Mouse (Mus musculus) WW6 (cell line): ENCODE results near the gene Mgarp.
"Not testable (repeated sequence)": the region's sequence is repeated elsewhere in the genome, so short reads cannot be mapped to it uniquely, and the experiment has no call there.

Experiments used
- DNase-seq: peaks from one replicate; pipeline ENCODE4 v3.0.0-alpha.2; 2013; ENCODE audit warnings: low read depth, low spot score

The Mgarp gene

GRCm38 (mm10) chr3:51366926-51367325, 29.6 kb downstream of the Mgarp start:
- DNase-seq: no peak

GRCm38 (mm10) chr3:51365517-51365882, 31.0 kb downstream of the Mgarp start:
- no peak for DNase-seq

DNA sequence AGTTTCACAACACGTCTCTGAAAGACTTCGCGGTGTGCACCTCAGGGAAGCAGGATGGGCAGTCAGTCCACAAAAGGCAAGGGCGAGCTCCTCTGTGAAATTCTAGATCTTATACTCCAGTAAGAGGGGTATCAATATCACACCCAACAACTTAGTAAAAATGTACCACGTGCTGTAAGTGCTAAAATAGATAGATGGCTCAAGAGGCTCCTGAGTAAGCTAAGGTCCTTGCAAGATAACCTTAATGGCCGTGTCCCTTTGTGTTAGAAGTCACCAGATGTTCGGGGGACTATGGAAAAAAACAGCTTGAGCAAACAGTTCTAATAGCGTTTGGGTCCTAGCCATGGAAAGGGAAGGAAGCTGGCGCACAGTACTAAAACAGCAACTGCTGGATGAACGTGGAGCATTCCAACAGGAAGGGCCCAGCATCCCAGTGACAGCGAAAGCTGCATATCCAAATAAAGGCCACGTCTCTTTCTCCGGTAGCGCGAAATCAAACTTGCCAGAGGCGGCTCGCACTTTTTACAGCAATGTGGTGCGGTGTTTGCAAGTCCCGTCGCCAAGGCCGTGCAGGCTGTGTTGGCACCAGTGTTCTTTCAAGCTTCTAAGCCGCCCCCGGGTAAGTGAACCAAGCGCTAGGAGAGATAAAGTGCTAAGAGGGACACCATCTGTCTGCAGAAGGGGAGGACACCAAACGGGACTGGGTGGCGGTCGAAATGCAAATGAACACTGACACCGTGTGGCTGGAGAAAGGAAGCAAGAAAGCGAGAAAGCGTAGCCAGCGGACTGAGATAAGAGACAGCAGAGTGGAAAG, 31.6 kb downstream of the Mgarp start:
- DNase-seq: no peak

DNA sequence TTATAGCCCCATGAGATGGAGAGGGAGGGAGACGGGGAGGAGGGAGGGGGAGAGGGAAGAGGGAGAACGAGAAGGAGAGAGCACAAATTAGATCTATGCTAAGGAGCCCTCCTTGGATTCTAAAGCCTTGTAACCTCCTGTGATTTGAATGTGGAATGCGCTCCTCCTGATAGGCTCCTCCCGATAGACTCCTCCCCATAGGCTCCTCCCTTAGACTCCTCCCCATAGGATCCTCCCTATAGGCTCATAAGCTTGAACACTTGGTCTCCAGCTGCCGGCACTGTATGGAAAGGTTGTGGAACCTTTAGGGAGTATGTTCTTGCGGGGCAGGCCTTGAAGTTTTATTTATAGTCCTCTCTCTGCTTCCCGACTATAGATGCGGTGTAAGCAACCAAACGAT, 35.5 kb downstream of the Mgarp start:
- DNase-seq: no peak

DNA sequence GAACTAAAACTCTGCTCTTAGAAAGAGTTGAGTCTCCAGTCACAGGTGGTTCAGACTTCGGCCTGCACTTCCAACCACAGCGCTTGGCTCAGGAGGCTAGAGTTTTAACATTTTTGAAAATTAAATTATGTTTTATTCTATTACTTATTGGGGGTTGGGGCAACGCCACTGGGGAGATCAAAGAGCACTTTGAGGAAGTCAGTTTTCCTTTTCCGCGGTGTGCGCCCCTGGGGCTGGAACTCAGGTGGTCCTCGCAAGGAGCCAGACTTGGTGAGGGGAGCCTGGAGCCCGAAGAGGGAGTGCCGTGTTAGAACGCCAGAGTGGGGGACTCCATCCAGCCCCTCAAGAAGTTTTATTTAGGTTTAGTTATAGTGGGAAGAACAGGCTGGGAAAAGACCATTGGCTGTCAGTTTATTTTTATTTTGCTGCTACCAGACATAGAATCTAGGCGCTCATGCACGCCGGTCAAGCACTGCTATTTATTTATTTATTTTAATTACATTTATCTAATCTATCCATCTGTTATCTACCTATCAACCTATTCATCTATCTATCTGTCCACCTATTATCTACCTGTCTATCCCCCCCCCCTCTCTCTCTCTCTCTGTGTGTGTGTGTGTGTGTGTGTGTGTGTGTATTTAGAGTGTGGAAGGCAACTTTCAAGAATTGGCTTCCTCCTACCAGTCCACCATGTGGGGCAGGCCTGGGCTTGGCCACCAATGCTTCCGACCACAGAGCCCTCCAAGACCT, 36.8 kb downstream of the Mgarp start:
- DNase-seq: no peak

DNA sequence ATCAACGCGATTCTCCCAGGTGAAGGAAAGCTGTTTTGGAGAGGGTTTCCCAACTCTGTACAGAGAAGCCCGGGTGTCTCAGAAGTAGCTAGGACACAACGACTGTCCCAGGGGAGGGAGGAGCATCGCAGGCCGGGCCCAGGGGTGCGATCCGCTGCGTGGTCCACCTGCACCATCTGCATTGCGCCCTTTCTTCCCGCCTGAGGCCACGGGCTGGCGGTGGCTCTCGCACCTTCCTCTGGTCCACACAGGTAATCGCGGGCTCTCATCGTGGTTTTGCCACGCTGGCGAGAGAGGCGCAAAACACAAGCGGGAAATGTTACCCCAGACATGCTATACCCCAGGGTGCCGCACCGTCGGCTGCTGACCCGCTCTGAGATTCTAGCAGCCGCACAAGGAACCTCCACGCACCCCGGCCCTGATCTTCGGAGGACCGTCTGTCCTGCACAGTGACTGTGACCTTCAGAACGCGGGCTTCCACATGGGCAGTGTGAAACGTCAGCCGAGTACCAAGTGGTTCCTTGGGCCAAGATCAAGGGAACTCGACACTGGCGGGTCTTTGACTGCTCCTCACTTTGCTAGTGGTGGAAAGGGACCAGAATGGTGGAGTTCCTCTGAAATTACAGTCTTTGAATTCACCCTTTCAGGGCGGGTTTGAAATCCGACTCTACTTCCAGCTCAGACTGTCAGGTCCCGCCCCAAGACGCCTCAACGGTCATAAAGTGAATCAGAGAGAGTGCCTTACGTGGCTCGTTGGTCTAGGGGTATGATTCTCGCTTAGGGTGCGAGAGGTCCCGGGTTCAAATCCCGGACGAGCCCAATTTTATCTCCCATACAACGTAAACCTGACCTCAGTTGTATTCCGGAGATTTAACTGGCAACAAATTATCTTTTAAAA, 37.6 kb downstream of the Mgarp start:
- DNase-seq: no peak

- no peak for DNase-seq
Measured at GRCm38 (mm10) chr3:51358181-51358580, 38.4 kb downstream of the Mgarp start.

GRCm38 (mm10) chr3:51357624-51358023, 38.9 kb downstream of the Mgarp start:
- no peak for DNase-seq

DNA sequence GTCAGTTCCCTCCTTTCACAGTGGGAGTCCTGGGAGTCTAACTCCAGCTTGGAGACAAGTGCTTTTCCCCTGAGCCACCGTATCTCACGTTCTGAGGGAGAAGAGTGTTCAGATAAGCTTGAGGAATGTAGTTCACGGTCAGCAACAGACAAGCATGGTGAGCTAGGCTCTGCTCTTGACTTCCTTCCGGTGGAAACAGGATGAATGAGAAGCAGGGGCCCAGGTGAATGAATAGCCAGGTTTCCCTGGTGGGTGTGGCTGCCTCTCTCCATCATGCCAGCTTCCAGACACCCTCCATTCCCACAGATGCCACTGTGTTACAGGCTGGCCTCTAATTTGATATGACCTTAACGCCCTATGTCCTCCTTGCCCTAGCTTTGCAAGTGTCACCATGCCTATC, 39.5 kb downstream of the Mgarp start:
- DNase-seq: no peak

DNA sequence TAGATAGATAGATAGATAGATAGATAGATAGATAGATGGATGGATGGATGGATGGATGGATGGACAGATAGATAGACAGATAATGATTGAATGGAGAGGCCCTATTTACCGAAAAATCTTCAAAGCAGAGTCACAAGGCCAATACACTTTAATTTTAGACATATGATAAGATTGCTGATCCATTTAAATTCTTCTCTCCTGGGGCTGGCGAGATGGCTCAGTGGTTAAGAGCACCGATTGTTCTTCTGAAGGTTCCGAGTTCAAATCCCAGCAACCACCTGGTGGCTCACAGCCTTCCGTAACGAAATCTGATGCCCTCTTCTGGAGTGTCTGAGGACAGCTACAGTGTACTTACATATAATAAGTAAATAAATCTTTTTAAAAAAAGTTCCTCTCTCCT, 41.6 kb downstream of the Mgarp start:
- DNase-seq: not testable (repeated sequence)

- no peak for DNase-seq
Measured at GRCm38 (mm10) chr3:51354034-51354427, 42.5 kb downstream of the Mgarp start.

DNA sequence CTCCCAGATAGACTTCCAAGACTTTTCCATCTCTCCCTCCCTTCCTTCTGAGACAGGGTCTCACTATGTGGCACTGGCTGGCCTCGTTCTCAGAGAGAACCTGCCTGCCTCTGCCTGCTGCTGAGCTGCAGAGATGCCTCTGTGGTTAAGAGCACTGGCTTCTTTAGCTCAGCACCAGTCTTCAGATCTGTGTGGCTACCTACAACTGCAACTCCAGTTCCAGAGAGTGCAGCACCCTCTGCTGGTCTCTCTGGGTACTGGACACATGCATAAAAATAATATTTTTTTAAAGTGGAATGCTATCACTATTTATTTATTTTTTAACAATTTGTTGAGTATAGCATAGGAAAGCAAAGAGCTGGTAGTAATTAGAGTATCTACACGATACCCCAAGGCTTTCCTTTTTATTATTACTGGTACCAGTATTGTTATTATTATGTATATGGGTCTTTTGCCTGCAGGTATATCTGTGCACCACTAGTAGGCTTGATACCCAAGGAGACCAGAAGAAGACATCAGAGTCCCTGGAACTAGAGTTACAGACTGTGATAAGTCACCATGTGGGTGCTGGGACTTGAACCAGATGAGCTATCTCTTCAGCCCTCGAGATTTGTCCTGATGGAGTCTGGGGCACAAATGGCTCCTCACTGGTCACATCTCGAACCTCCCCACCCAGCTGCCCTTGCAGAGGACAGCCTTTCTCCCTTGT, 43.1 kb downstream of the Mgarp start:
- DNase-seq: no peak

DNA sequence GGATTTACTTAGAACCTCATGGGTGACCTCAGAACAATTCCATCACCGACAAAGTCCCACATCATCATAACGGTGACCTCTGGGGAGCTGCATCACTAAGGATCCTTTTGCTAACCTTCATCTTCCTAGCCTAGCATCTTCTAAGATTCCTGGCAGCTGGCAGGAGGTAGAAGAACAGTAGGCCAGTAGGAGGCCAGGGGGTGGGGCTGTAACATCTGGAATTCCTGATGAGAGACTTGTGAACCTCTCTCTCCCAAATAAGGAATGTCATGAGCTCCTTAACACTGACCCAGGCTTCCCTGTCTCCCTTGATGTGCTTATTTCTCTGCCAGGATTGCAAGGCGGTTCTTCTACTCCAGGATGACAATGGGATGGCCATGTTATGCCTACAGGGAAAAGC, 45.7 kb downstream of the Mgarp start:
- no peak for DNase-seq

DNA sequence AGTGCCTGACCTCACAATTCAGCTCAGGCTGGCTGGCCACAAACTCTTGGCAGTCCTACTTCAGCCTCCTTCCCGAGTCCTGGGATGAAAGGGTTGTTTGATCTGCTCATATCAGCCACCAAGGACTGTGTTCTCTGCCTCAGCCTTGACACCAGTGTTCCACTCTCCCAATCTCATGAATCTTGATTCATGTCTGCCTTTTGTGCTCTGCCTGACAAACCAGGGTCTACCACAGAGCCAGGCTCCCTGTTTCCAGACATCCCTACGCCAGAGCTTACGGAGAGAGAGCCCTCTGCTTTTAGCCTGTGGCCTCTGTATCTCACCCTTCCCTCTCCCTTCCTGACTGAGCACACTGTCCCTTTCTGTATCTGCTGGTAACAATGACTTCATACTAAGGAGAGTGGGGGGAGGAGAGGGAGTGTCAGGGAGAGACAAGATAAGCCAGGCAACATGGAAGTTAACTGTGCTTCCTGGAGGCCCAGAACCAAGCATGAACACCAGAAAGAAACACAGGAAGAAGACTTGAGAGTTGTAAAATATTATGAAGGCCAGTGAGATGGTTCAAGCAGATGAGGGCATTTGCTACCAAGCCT, 47.8 kb downstream of the Mgarp start:
- DNase-seq: no peak

DNA sequence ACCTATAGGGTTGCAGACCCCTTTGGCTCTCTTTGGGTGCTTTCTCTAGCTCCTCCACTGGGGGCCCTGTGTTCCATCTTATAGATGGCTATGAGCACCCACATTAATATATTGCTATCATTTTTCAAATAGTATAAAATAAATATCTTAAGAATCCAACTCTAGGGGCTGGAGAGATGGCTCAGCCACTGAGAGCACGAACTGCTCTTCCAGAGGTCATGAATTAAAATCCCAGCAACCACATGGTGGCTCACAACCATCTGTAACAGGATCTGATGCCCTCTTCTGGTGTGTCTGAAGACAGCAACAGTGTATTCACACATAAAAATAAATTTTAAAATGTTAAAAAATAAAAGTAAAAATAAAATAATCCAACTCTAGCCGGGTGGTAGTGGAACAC, 51.5 kb downstream of the Mgarp start:
- not testable (repeated sequence) for DNase-seq

GRCm38 (mm10) chr3:51344182-51344581, 52.4 kb downstream of the Mgarp start:
- not testable (repeated sequence) for DNase-seq

GRCm38 (mm10) chr3:51343260-51343659, 53.3 kb downstream of the Mgarp start:
- no peak for DNase-seq

DNA sequence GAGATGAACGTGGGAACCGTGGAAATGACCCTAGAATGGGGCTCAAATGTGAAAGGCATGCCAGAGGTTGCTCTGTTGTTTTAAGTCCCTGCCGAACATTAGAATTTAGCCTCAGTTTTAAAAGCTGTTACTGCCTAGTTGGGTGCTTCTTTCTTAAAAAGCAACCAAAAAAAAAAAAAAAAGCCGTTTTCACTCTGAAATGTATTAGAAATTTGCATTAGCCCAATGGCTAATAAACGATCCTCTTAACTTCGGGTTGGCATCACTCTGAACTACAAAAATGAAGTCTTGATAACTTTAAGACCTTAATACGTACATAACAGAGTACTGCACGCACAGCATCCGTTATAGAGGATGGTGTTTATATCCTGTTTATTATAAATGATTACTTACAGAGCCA, 54.4 kb downstream of the Mgarp start:
- DNase-seq: no peak

- DNase-seq: no peak
Measured at GRCm38 (mm10) chr3:51341268-51342081, 55.1 kb downstream of the Mgarp start.

GRCm38 (mm10) chr3:51340552-51341267, 55.8 kb downstream of the Mgarp start, which contains the start of gene Elf2:
Elf2 (minus strand) TSS chr3:51340663.
- DNase-seq: no peak
